In the genomic region with DNA sequence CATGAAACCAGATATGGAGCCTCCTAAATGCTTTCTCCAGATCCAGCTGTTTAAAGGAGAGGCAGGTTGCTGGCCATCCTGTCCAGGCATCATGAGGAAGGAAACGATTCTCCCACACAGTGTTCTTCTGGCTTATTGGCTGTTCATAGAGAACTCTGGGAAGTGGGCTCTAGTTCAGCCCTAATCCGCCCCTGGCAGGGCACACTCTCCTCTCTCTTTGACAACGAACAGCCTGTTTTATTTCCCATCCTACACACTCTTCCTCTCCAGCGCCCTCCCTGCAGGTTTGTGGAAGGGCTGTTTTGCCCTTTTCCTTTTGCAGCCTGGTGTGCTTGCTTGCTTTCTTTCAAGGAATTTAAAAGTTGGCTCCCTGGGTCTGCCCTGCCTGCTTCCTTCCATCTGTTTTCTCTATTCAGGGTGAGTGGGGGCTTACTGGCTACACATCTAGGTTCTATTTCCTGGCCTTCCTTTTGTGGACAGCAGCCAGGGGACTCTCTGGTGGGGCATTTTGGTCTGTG, we compare ENCODE assay signal across 9 mouse cellular contexts.
DNase-seq lines count a peak whose midpoint lies in the region; ATAC-seq lines count a peak whose summit lies in the region.
"Had no signal": no experiment of that assay in that cellular context is flagged by ENCODE, and none has a peak within 500 bp of the region (broad histone marks: within the 10 kb centered on the region; RNA-seq: fewer than 3 reads in every experiment).

No protein-coding gene starts in this region.

- no peaks in the 10 kb centered on the region for H3K27me3 ChIP-seq in kidney, embryonic 14.5 days (ENCODE audit: control insufficient read depth, insufficient read depth, low read length)
- H3K27me3 ChIP-seq in neural tube, embryonic 11.5 days (ENCODE audit: control insufficient read depth, insufficient read depth, low read length): no peaks in the 10 kb centered on the region
- H3K27me3 ChIP-seq: liver, embryonic 13.5 days had no signal

- ATAC-seq in kidney, embryonic 14.5 days (ENCODE audit: low FRiP score, low TSS enrichment): peak; percentile 67
- ATAC-seq in neural tube, embryonic 11.5 days (ENCODE audit: insufficient read depth, low FRiP score, low TSS enrichment): no peak

- H3K36me3 ChIP-seq in kidney, embryonic 14.5 days (ENCODE audit: control insufficient read depth, insufficient read depth, low read length): no peaks in the 10 kb centered on the region
- no peaks in the 10 kb centered on the region for H3K36me3 ChIP-seq in neural tube, embryonic 11.5 days (ENCODE audit: control insufficient read depth, insufficient read depth, low read length)
- H3K36me3 ChIP-seq: liver, embryonic 13.5 days had no signal

- H3K27ac ChIP-seq in kidney, embryonic 14.5 days (ENCODE audit: low read depth, low read length): no peak overlapping the region; the same call in 1 of the 2 replicates
- H3K27ac ChIP-seq in neural tube, embryonic 11.5 days (ENCODE audit: low read depth, low read length): no peak overlapping the region
- H3K27ac ChIP-seq: liver, embryonic 13.5 days had no signal

- H3K9me3 ChIP-seq in kidney, embryonic 14.5 days (ENCODE audit: control insufficient read depth, low read length): no peaks in the 10 kb centered on the region
- no peaks in the 10 kb centered on the region for H3K9me3 ChIP-seq in neural tube, embryonic 11.5 days (ENCODE audit: control insufficient read depth, low read length)
- H3K9me3 ChIP-seq: liver, embryonic 13.5 days had no signal

- no peak overlapping the region for H3K4me3 ChIP-seq in kidney, embryonic 14.5 days (ENCODE audit: low read length)
- no peak overlapping the region for H3K4me3 ChIP-seq in neural tube, embryonic 11.5 days (ENCODE audit: low read depth, low read length)
- H3K4me3 ChIP-seq: liver, embryonic 13.5 days had no signal

- no peak for DNase-seq in kidney, postnatal 25 days
- peak; percentile 23 for DNase-seq in forelimb bud, embryonic 11.5 days (ENCODE audit: low read depth, low spot score)
- peak; percentile 34 for DNase-seq in heart, postnatal 4 days
- DNase-seq in neural tube, embryonic 11.5 days (ENCODE audit: low spot score): peak; percentile 18
- no peak for DNase-seq in adrenal gland, adult (ENCODE audit: inconsistent age in 2 of 2, low spot score in 1 of 2)
- DNase-seq in cerebellum, adult 18-20 months: no peak
- no peak for DNase-seq in adrenal gland, postnatal 10 days
- DNase-seq: liver, embryonic 13.5 days had no signal

- WGBS in kidney, embryonic 14.5 days: 30% methylated on average over 4 of the region's 4 CpGs
- WGBS in neural tube, embryonic 11.5 days: 43% methylated on average over 4 of the region's 4 CpGs

- no peak overlapping the region for H3K9ac ChIP-seq in kidney, embryonic 14.5 days (ENCODE audit: low read depth, low read length)
- no peak overlapping the region for H3K9ac ChIP-seq in neural tube, embryonic 11.5 days (ENCODE audit: low read length)
- H3K9ac ChIP-seq: liver, embryonic 13.5 days had no signal

- H3K4me2 ChIP-seq in kidney, embryonic 14.5 days (replicated peaks; ENCODE audit: low read depth, low read length): no peak overlapping the region
- no peak overlapping the region for H3K4me2 ChIP-seq in neural tube, embryonic 11.5 days (ENCODE audit: low read depth)
- H3K4me2 ChIP-seq: liver, embryonic 13.5 days had no signal

- 0 out of 2 replicates have a peak, but pooled peaks cover 3% of the 10 kb centered on the region for H3K4me1 ChIP-seq in kidney, embryonic 14.5 days (ENCODE audit: control insufficient read depth, insufficient read depth, low read length)
- no peaks in the 10 kb centered on the region for H3K4me1 ChIP-seq in neural tube, embryonic 11.5 days (ENCODE audit: control insufficient read depth, insufficient read depth, low read length)
- H3K4me1 ChIP-seq: liver, embryonic 13.5 days had no signal

Comparison
In these comparisons a context has a peak if more than half of its experiments do, and no peak if none do; other contexts are left out.
1. DNase-seq: peak in forelimb bud, embryonic 11.5 days (single experiment), heart, postnatal 4 days (single experiment) and neural tube, embryonic 11.5 days (single experiment); none in kidney, postnatal 25 days (0 of 2), adrenal gland, adult (0 of 2), cerebellum, adult 18-20 months (0 of 2) and adrenal gland, postnatal 10 days (single experiment).